Mouse (Mus musculus): ENCODE results near the gene Mcfd2. TPM values are rescaled to one million over a fixed set of nuclear protein-coding genes. Genes with fewer than 3 reads are reported as not detected.

Gene Mcfd2
- total RNA-seq, 2 experiments from 2014 or later = 124 to 155 TPM

- DNase-seq = peak; percentile 63
Observed at GRCm38 (mm10) chr17:87236725-87237650, 28.7 kb downstream of the Mcfd2 start.

GRCm38 (mm10) chr17:87235019-87235418 lies 30.7 kb downstream of the Mcfd2 start:
- no peak for DNase-seq

- no peak for DNase-seq
Observed at GRCm38 (mm10) chr17:87227878-87228277, 37.9 kb downstream of the Mcfd2 start.

- DNase-seq = no peak
Observed at GRCm38 (mm10) chr17:87226079-87226640, 39.6 kb downstream of the Mcfd2 start.

GRCm38 (mm10) chr17:87225384-87225783 lies 40.4 kb downstream of the Mcfd2 start:
- DNase-seq = no peak

- DNase-seq = no peak
Observed at GRCm38 (mm10) chr17:87224461-87224860, 41.3 kb downstream of the Mcfd2 start.

- DNase-seq = no peak
Observed at GRCm38 (mm10) chr17:87219456-87219855, 46.3 kb downstream of the Mcfd2 start.

GRCm38 (mm10) chr17:87214523-87214922 lies 51.2 kb downstream of the Mcfd2 start:
- no peak for DNase-seq

- no peak for DNase-seq
Observed at GRCm38 (mm10) chr17:87210525-87210924, 55.2 kb downstream of the Mcfd2 start.

GRCm38 (mm10) chr17:87206885-87207284 lies 58.9 kb downstream of the Mcfd2 start:
- DNase-seq = no peak

Other genes starting within 250 kb of the Mcfd2 start
- gene Pigf, start 240.5 kb downstream of the Mcfd2 start, total RNA-seq (2021) = 10 to 100 TPM in 1 of 2 experiments, 1 to 10 TPM in 1; 8.3 to 11.0 TPM
- gene Cript, start 240.4 kb downstream of the Mcfd2 start, total RNA-seq (2021) = 10 to 100 TPM; 49.9 to 52.7 TPM
- gene Socs5, start 158.3 kb downstream of the Mcfd2 start, total RNA-seq (2021) = 10 to 100 TPM; 40.3 to 48.3 TPM
- 10 to 100 TPM; 11.7 to 13.7 TPM for gene Ttc7, start 17.0 kb upstream of the Mcfd2 start, total RNA-seq (2021)
- not detected for gene Stpg4, start 161.8 kb upstream of the Mcfd2 start, total RNA-seq (2021)
- 100 to 1,000 TPM; 380 to 407 TPM for gene Calm2, start 181.0 kb upstream of the Mcfd2 start, total RNA-seq (2021)